Mouse (Mus musculus) T-helper 1 cell (primary cell): ENCODE measurements around the gene Copz2.

Experiments used
- in situ Hi-C: fragments of 300-600 bp; cut with MboI, MseI; formaldehyde crosslinking; loops from one replicate; pipeline ENCODE4 v1.15.1; 2025; ENCODE audit warnings: high pct_unique_total_duplicates

Copz2 gene

GRCm38 (mm10) chr11:96901332-96901731 is 51.7 kb downstream of the Copz2 start:
- in situ Hi-C loops = no loop called here

- in situ Hi-C loops = no loop called here
Observed at GRCm38 (mm10) chr11:96902639-96903635, 53.3 kb downstream of the Copz2 start.

GRCm38 (mm10) chr11:96906431-96907161 is 56.9 kb downstream of the Copz2 start:
- in situ Hi-C loops = no loop called here

- in situ Hi-C loops = no loop called here
Observed at GRCm38 (mm10) chr11:96908594-96908993, 58.9 kb downstream of the Copz2 start.

GRCm38 (mm10) chr11:96910003-96910402 is 60.3 kb downstream of the Copz2 start:
- in situ Hi-C loops = loop anchor here (5.0 kb wide), 2 partner anchors 48 to 107 kb away; no protein-coding TSS in a partner anchor
